Mouse (Mus musculus) layer of hippocampus, postnatal 36 days (tissue): ENCODE results near the gene Kbtbd12. TPM values are rescaled to one million over a fixed set of nuclear protein-coding genes. Genes with fewer than 3 reads are reported as not detected.
A peak's percentile ranks its signal among the peaks of the same experiment; 100 is the strongest.

Experiments
- DNase-seq, 2 experiments: peaks; one replicate each; pipeline ENCODE4 v3.0.0; 2022
- total RNA-seq, 2 experiments: library from RNA; stranded (reverse); gene quantifications; 2 replicates each; pipeline ENCODE4 v1.2.3; 2021

Kbtbd12 gene
- total RNA-seq, 2 experiments from 2014 or later = 0.30 to 0.33 TPM

- DNase-seq = no peak
These were observed 89.2 kb downstream of the Kbtbd12 start for GRCm38 (mm10) chr6:88548405-88549049.

- no peak for DNase-seq
These were observed 92.4 kb downstream of the Kbtbd12 start for GRCm38 (mm10) chr6:88545397-88545790.

- no peak for DNase-seq
These were observed 92.9 kb downstream of the Kbtbd12 start for GRCm38 (mm10) chr6:88544644-88545396.

- DNase-seq = no peak
These were observed 93.5 kb downstream of the Kbtbd12 start for GRCm38 (mm10) chr6:88544241-88544640.

- DNase-seq = no peak
These were observed 97.5 kb downstream of the Kbtbd12 start for GRCm38 (mm10) chr6:88540093-88540755.

GRCm38 (mm10) chr6:88530306-88530705 lies 107.4 kb downstream of the Kbtbd12 start:
- no peak for DNase-seq

GRCm38 (mm10) chr6:88524056-88524455 lies 113.7 kb downstream of the Kbtbd12 start:
- no peak for DNase-seq

- DNase-seq = no peak
These were observed 114.3 kb downstream of the Kbtbd12 start for GRCm38 (mm10) chr6:88523451-88523850.

GRCm38 (mm10) chr6:88523043-88523442 lies 114.7 kb downstream of the Kbtbd12 start:
- no peak for DNase-seq

- DNase-seq = no peak
These were observed 115.1 kb downstream of the Kbtbd12 start for GRCm38 (mm10) chr6:88522606-88523005.

- no peak for DNase-seq
These were observed 115.9 kb downstream of the Kbtbd12 start for GRCm38 (mm10) chr6:88521821-88522220.

GRCm38 (mm10) chr6:88518404-88519263 lies 119.1 kb downstream of the Kbtbd12 start, which contains the start of gene Sec61a1:
Gene Sec61a1, minus strand, starts transcription at chr6:88518905.
- peak; percentile 95 to 97 for DNase-seq

- no peak for DNase-seq
These were observed 119.9 kb downstream of the Kbtbd12 start for GRCm38 (mm10) chr6:88517701-88518403.

GRCm38 (mm10) chr6:88516667-88517066 lies 121.1 kb downstream of the Kbtbd12 start:
- DNase-seq = no peak

- DNase-seq = no peak
These were observed 121.8 kb downstream of the Kbtbd12 start for GRCm38 (mm10) chr6:88515971-88516370.

GRCm38 (mm10) chr6:88514546-88514945 lies 123.2 kb downstream of the Kbtbd12 start:
- peak in 1 of 2 experiments; percentile 51 for DNase-seq

- DNase-seq = no peak
These were observed 123.8 kb downstream of the Kbtbd12 start for GRCm38 (mm10) chr6:88513984-88514383.

- no peak for DNase-seq
These were observed 134.7 kb downstream of the Kbtbd12 start for GRCm38 (mm10) chr6:88503044-88503443.

- DNase-seq = no peak
These were observed 135.4 kb downstream of the Kbtbd12 start for GRCm38 (mm10) chr6:88502030-88502970.

GRCm38 (mm10) chr6:88500405-88500767 lies 137.4 kb downstream of the Kbtbd12 start:
- no peak for DNase-seq
